Mouse (Mus musculus) brown adipose tissue, adult 24 weeks (tissue): ENCODE results near the gene Zik1. TPM values are rescaled to one million over a fixed set of nuclear protein-coding genes. Genes with fewer than 3 reads are reported as not detected.

Experiments
- H3K27ac ChIP-seq: fragments of 200-500 bp; replicated peaks from 2 replicates; pipeline ENCODE4 v1.5.1; 2012; ENCODE audit warnings: low read depth, mild to moderate bottlenecking, low read length
- H3K4me1 ChIP-seq: fragments of 200-500 bp; 2 replicates; pipeline ENCODE4 v1.6.1; 2012; ENCODE audit warnings: low read length, mixed read lengths; ENCODE audit not compliant: control insufficient read depth, insufficient read depth, insufficient read length
- H3K4me3 ChIP-seq: fragments of 200-500 bp; 2 replicates; pipeline ENCODE4 v1.5.1; 2012; ENCODE audit warnings: low read depth, mild to moderate bottlenecking, low read length, moderate library complexity; ENCODE audit not compliant: insufficient read depth
- polyA plus RNA-seq: library from polyadenylated mRNA; stranded (reverse); fragments of >200 nt; gene quantifications from 2 replicates; pipeline ENCODE4 v1.2.4, GENCODE M21; 2012; ENCODE audit not compliant: missing spikeins, insufficient read depth, insufficient read length

The Zik1 gene
- polyA plus RNA-seq: 0.38 and 0.48 TPM in 2 replicates

DNA sequence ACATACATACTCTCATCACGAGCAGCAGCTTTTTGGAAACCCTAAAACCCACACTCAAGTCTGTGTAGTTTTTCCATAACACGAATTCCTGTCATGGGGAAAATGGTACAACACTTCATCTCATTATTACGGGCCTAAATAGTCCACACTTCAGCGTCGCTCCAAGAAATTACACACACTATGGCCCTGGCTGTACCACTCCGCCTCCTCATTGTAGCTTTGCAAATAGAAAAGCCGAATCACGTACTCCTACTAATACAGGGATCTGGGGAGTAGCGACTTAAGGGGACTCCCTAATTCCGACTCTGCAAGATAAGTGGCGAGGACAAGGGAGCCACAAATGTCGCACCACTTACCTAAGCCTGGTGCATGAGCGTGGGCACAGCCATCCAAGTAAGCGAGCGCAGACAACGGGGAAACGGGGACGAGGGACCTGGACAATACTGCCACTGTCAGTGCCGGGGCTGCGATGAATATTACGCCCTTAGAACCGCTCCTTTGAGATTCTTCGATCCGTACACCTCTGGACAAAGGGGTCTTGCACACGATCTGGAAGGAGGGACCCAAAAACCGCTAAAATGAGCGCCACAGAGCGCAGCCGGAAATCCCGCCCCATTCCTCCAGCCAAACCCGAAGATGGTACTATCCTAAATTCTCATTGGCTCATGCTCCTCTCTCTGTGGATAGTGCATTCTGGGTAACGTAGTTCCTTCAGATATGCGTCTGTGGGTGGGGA, at the start of gene Zik1:
Gene Zik1 (minus strand): TSS at position 609 of the 736 bp plus-strand sequence.
- H3K4me3 ChIP-seq: peak within 1 kb of the TSS; percentile 76
- no peak within 1 kb of the TSS for H3K27ac ChIP-seq
- H3K4me1 ChIP-seq: no peaks in the 10 kb centered on the region

DNA sequence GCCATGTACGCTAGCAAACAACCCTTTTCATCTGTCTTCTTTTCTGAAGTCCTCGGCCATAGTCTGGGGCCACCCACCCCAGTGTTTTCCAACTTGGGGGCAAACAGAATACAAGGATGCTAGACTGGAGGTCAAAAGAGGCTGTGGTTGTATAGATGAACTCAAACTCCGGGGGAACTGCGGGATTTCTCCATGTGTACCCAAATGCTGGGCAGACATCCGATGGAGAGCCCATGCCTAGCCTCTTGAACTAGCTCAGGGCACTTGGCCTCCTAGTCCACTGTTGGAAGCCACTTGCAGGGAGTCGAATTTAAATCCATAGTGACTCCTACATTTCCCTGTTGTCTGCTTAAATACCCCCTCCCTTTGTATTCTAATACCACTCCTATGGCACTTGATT, 384 bp upstream of the Zik1 start:
- Histone ChIP-seq H3K4me3 (0 out of 2 replicates have a peak overlapping the region, but pooled peaks have one; percentile 76), H3K4me1 (no peaks in the 10 kb centered on the region), H3K27ac (no peak overlapping the region)

DNA sequence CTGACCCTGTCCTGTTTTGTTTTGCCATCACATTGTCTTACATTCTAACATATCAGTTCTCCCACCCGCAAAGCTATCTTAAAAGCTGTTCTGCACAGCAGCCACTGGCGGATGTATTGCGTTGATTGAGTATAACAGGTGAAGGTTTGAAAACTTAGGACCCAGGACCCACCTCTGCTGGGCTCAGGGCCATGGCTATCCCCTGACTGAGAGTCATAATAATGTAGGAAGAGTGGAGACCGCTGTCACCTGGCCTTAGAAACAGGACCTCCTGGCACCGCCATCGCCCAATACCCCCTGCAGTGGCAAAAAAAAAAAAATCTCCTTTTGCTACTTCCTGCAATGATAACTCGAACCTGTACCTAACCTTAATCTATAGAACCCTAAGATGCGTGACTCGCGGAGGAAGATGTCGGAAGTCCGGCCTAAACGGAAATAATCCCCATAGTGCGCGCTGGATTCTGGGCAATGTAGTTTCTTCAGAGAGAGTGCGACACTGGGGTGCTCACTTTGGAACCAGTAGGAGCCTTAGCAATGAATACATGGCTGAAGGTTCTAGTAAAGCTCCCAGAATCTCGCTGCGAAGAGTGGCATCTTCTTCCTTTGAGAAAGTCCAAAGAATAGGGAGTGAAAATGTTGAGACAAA, 14.5 kb downstream of the Zik1 start:
- no peak overlapping the region for H3K4me3 ChIP-seq
- no peak overlapping the region for H3K27ac ChIP-seq
- no peaks in the 10 kb centered on the region for H3K4me1 ChIP-seq

DNA sequence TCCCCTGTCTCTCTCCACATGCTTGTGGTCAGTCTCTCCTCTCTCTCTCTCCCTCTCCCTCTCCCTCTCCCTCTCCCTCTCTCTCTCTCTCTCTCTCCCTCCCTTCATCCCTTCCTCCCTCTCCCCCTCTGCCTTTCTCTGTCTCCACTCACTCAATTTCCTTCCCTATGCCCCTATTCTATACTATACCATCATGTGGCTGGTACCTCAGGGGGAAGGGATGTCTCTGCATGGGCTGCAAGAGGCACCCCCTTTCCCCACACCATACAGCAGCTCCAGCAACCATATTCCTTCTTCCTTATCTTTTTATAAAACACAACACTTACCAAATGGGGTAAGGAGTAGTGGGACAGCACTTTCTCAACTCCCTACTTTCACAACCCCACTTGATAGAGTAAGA, 15.4 kb downstream of the Zik1 start:
- Histone ChIP-seq H3K4me3 (no peak overlapping the region), H3K4me1 (no peaks in the 10 kb centered on the region), H3K27ac (no peak overlapping the region)

DNA sequence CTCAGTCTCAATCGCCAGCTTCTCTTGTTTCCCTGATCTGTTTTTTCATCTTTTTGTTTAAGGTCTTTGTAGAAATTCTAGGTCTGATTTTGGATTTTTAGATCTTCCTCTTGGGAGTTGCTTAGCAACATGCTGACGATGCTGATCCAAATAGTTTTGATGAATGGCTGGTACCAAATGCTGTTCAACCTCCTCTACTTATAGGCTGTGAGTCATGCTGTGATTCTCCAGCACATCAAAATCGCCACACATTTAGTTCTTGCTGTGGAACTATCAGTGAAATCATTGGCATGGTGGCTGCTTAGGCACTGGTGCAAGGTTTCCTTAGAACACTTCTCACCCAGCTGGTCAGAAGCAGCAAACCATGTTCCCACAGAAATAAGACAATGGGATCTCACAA, 37.0 kb downstream of the Zik1 start:
- no peak overlapping the region for H3K27ac ChIP-seq
- H3K4me1 ChIP-seq: no peaks in the 10 kb centered on the region

DNA sequence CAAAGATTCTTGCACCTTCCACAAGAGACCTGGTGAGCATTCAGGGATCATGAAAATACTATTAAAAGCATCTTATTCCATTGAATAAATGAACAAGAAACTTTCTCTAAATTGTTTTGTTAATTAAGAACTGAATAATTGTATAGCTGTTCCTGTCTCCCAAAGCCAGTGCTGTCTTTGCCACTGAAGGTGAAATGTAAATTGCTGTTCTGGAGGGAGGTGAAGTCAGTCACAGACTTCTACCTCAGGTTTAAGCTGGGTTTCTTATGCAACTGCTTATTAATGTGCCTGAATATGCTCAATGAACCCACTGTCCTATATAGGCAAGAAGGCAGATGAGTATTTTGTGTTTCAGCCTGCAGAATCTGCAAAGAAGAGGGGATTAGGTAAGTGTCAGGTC, 52.2 kb downstream of the Zik1 start, which contains the start of gene Vmn1r67:
Gene Vmn1r67 (plus strand): TSS at position 301 of the 400 bp plus-strand sequence.
- Histone ChIP-seq H3K4me3 (no peak within 1 kb of the TSS), H3K4me1 (no peaks in the 10 kb centered on the region), H3K27ac (no peak within 1 kb of the TSS)

More for the DNA sequence above, 37.0 kb downstream of the Zik1 start:
- no peak overlapping the region for H3K4me3 ChIP-seq

Other genes starting within 250 kb of the Zik1 start
- gene Vmn1r66, start 217.4 kb downstream of the Zik1 start, polyA plus RNA-seq: not detected in 2 replicates
- gene Vmn1r67, start 52.1 kb downstream of the Zik1 start, polyA plus RNA-seq: not detected in 2 replicates
- gene Vmn1r68, start 63.1 kb upstream of the Zik1 start, polyA plus RNA-seq: not detected in 2 replicates
- not detected in 2 replicates for gene Vmn1r69, start 118.3 kb upstream of the Zik1 start, polyA plus RNA-seq
- gene Vmn1r70, start 136.1 kb upstream of the Zik1 start, polyA plus RNA-seq: not detected in 2 replicates
- gene Nlrp4b, start 192.4 kb upstream of the Zik1 start, polyA plus RNA-seq: not detected in 2 replicates